ENCODE assay signal across 20 mouse cellular contexts in the genomic region with DNA sequence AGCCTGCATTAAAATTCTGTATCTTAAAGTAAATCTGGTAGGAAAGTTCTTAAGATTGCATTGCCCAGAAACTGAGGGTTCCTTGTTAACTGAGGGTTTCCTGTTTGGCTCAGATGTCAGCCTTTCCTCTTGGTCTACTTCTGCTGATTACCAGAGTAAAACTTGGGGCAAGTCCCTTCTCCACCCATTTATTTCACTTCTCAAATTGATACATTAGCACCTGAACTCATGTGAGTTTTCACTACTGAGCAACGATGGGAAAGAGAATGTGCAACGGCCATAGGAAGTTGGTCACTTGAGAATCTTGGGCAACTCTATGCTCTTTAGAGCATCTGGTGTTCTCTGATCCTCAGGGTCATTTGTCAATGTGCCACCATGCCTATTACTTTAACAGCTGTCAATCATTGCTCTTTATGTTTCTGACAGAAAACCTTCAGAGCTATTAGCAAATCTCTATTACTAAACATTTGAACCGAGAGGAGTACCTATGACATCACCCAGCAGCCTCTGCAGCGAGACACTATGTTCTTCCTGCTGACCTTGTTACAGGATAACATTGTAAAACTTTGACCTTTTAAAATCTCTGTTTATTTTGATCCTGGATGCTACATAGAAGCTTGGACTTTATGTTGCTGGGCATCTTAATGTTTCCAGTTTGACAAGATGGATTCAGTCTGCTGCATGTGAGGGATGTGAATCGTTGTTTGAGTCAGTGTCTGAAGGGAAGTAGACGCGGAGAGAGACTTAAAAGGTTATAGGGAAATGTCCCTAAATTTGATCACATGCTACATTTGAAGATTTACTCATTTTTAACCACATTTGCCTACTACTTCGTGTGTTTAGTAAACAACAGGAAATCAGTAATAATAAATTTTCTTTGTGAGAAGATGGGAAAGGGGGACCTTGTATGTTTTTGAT. TPM values are rescaled to one million over a fixed set of nuclear protein-coding genes. Genes with fewer than 3 reads are reported as not detected.
A peak's percentile ranks its signal among the peaks of the same experiment; 100 is the strongest.
DNase-seq lines count a peak whose midpoint lies in the region; ATAC-seq and TF ChIP-seq lines count a peak whose summit lies in the region.
"Had no signal": no experiment of that assay in that cellular context is flagged by ENCODE, and none has a peak within 500 bp of the region (broad histone marks: within the 10 kb centered on the region; RNA-seq: fewer than 3 reads in every experiment).

No protein-coding gene starts in this region.

- H3K9ac ChIP-seq in liver, embryonic 15.5 days = no peak overlapping the region
- no peak overlapping the region for H3K9ac ChIP-seq in liver, embryonic 11.5 days (ENCODE audit: low read depth, low read length)
- H3K9ac ChIP-seq: forebrain, postnatal 0 days; heart, embryonic 15.5 days; liver, embryonic 13.5 days; midbrain, embryonic 15.5 days; neural tube, embryonic 15.5 days had no signal

- H3K27ac ChIP-seq in liver, embryonic 15.5 days (replicated peaks) = 0 out of 2 replicates have a peak overlapping the region, but pooled peaks have one; percentile 19
- no peak overlapping the region for H3K27ac ChIP-seq in liver, embryonic 11.5 days (ENCODE audit: low read depth, low read length)
- H3K27ac ChIP-seq in bone marrow macrophage, adult 2 months (ENCODE audit: insufficient read depth, low read depth, low read length) = peak overlapping the region; percentile 69
- H3K27ac ChIP-seq: heart, embryonic 15.5 days; hindbrain, embryonic 10.5 days; liver, embryonic 13.5 days; midbrain, embryonic 15.5 days; neural tube, embryonic 15.5 days had no signal

- no peak for TF ChIP-seq POLR2A in bone marrow macrophage, adult 2 months (IDR thresholded peaks at IDR 0.05; ENCODE audit: borderline replicate concordance, low read depth, low read length)

- H3K9me3 ChIP-seq in liver, embryonic 15.5 days (replicated peaks) = no peaks in the 10 kb centered on the region
- H3K9me3 ChIP-seq in liver, embryonic 11.5 days (ENCODE audit: control insufficient read depth, low read length) = no peaks in the 10 kb centered on the region
- H3K9me3 ChIP-seq: heart, embryonic 15.5 days; hindbrain, embryonic 10.5 days; liver, embryonic 13.5 days; midbrain, embryonic 15.5 days; neural tube, embryonic 15.5 days had no signal

- no peaks in the 10 kb centered on the region for H3K36me3 ChIP-seq in liver, embryonic 15.5 days (replicated peaks)
- no peaks in the 10 kb centered on the region for H3K36me3 ChIP-seq in liver, embryonic 11.5 days (ENCODE audit: control insufficient read depth, insufficient read depth, low read length)
- H3K36me3 ChIP-seq: heart, embryonic 15.5 days; hindbrain, embryonic 10.5 days; liver, embryonic 13.5 days; midbrain, embryonic 15.5 days; neural tube, embryonic 15.5 days had no signal

- ATAC-seq in liver, embryonic 15.5 days (ENCODE audit: insufficient read depth) = no peak
- no peak for ATAC-seq in liver, embryonic 11.5 days (replicated peaks; ENCODE audit: low FRiP score)
- peak; percentile 75 for ATAC-seq in monocyte, adult 5-6 weeks (replicated peaks; ENCODE audit: insufficient number of reproducible peaks, low FRiP score, low TSS enrichment, poor library complexity, severe bottlenecking)
- ATAC-seq: forebrain, postnatal 0 days; midbrain, embryonic 15.5 days had no signal

- DNase-seq in liver, embryonic 11.5 days (ENCODE audit: low spot score) = no peak
- DNase-seq in B cell, adult 2 months = peak; percentile 61 to 67
- no peak for DNase-seq in right cerebral cortex, adult 18-20 months
- no peak for DNase-seq in gastrocnemius, adult 8-10 months (ENCODE audit: low spot score in 2 of 2)
- DNase-seq: cerebellum, adult 11-12 months; cerebellum, postnatal 14 days; embryo, embryonic 11 days; forebrain, postnatal 0 days; heart, adult 18-20 months; kidney, adult 11 months; liver, embryonic 13.5 days; lung, postnatal 10 days; thymus, postnatal 4 days had no signal

- H3K27me3 ChIP-seq in liver, embryonic 15.5 days = no peaks in the 10 kb centered on the region
- H3K27me3 ChIP-seq in liver, embryonic 11.5 days (replicated peaks; ENCODE audit: control insufficient read depth, insufficient read depth, low read length) = no peaks in the 10 kb centered on the region
- H3K27me3 ChIP-seq: heart, embryonic 15.5 days; liver, embryonic 13.5 days; midbrain, embryonic 15.5 days; neural tube, embryonic 15.5 days had no signal

- H3K4me1 ChIP-seq in liver, embryonic 15.5 days (replicated peaks) = no peaks in the 10 kb centered on the region
- no peaks in the 10 kb centered on the region for H3K4me1 ChIP-seq in liver, embryonic 11.5 days (replicated peaks; ENCODE audit: control insufficient read depth, insufficient read depth, low read length)
- H3K4me1 ChIP-seq in bone marrow macrophage, adult 2 months (ENCODE audit: control insufficient read depth, insufficient read depth, low read length) = peaks cover 51% of the 10 kb centered on the region
- H3K4me1 ChIP-seq: hindbrain, embryonic 10.5 days; liver, embryonic 13.5 days; midbrain, embryonic 15.5 days; neural tube, embryonic 15.5 days had no signal

- no peak overlapping the region for H3K4me2 ChIP-seq in liver, embryonic 15.5 days
- no peak overlapping the region for H3K4me2 ChIP-seq in liver, embryonic 11.5 days
- H3K4me2 ChIP-seq: heart, embryonic 15.5 days; liver, embryonic 13.5 days; midbrain, embryonic 15.5 days; neural tube, embryonic 15.5 days had no signal

- no peak for TF ChIP-seq CTCF in bone marrow macrophage, adult 2 months (IDR thresholded peaks at IDR 0.05; ENCODE audit: low read depth, low read length)

- H3K4me3 ChIP-seq in liver, embryonic 15.5 days (replicated peaks) = no peak overlapping the region
- H3K4me3 ChIP-seq in liver, embryonic 11.5 days (ENCODE audit: low read depth, low read length) = no peak overlapping the region
- H3K4me3 ChIP-seq in bone marrow macrophage, adult 2 months (ENCODE audit: insufficient read depth, low read length) = peak overlapping the region; percentile 16; the same call in 1 of the 2 replicates
- H3K4me3 ChIP-seq: heart, embryonic 15.5 days; hindbrain, embryonic 10.5 days; liver, embryonic 13.5 days; midbrain, embryonic 15.5 days; neural tube, embryonic 15.5 days had no signal

- 52% methylated on average over 8 of the region's 8 CpGs for WGBS in liver, embryonic 15.5 days (ENCODE audit: insufficient replicate concordance)
- WGBS in liver, embryonic 11.5 days = 76% methylated on average over 8 of the region's 8 CpGs

RNA-seq across cellular contexts. Expression of gene Rubcnl, which starts 9.2 kb away (rescaled TPM):
- 0.31 and 0.38 TPM in 2 replicates for polyA plus RNA-seq in liver, embryonic 15.5 days (2015; fragmentation: Nextera tagmentation; extraction: Ambion mirVana)
- 0.26 TPM in 1 of 2 replicates, not detected in the other for polyA plus RNA-seq in liver, embryonic 11.5 days (2014; fragmentation: Nextera tagmentation; extraction: Ambion mirVana)
- polyA plus RNA-seq in bone marrow macrophage, adult 2 months (2012; ENCODE audit: insufficient read depth, insufficient read length, missing spikeins) = 8.3 and 9.0 TPM in 2 replicates
- total RNA-seq in monocyte, adult 5-6 weeks (2017) = 33.3 to 38.2 TPM (median 36.0 TPM) in 3 replicates
- under 1 TPM in 2 of 4 experiments, not detected in 2; 0.11 to 0.13 TPM for total RNA-seq in gastrocnemius, adult 8-10 months (2022)

Comparison
In these comparisons a context has a peak if more than half of its experiments do, and no peak if none do; other contexts are left out.
1. DNase-seq: peak in B cell, adult 2 months (2 of 2); none in liver, embryonic 11.5 days (single experiment), right cerebral cortex, adult 18-20 months (single experiment) and gastrocnemius, adult 8-10 months (0 of 2).